26 mouse cellular contexts compared by ENCODE assay signal in genomic region chr10:37090411-37090810, GRCm38 (mm10). TPM values are rescaled to one million over a fixed set of nuclear protein-coding genes. Genes with fewer than 3 reads are reported as not detected.
A peak's percentile ranks its signal among the peaks of the same experiment; 100 is the strongest.
DNase-seq lines count a peak whose midpoint lies in the region; ATAC-seq and TF ChIP-seq lines count a peak whose summit lies in the region.
"Had no signal": no experiment of that assay in that cellular context is flagged by ENCODE, and none has a peak within 500 bp of the region (broad histone marks: within the 10 kb centered on the region; RNA-seq: fewer than 3 reads in every experiment).

No protein-coding gene starts in this region.

- no peaks in the 10 kb centered on the region for H3K4me1 ChIP-seq in lung, postnatal 0 days (ENCODE audit: insufficient read depth, low read depth, low read length)
- no peaks in the 10 kb centered on the region for H3K4me1 ChIP-seq in hindbrain, embryonic 10.5 days (replicated peaks)

- H3K4me3 ChIP-seq in lung, postnatal 0 days (ENCODE audit: low read depth, low read length), result no peak overlapping the region
- H3K4me3 ChIP-seq in hindbrain, embryonic 10.5 days, result no peak overlapping the region

- TF ChIP-seq EP300 in lung, postnatal 0 days (IDR thresholded peaks at IDR 0.05), result peak; percentile 59

- H3K4me2 ChIP-seq in lung, postnatal 0 days (replicated peaks; ENCODE audit: low read depth, low read length), result no peak overlapping the region

- DNase-seq in lung, postnatal 0 days (ENCODE audit: low spot score), result no peak
- DNase-seq in lung, postnatal 10 days, result no peak
- DNase-seq in ES-CJ7 (ENCODE audit: low read depth, low spot score) (peak; percentile 42), R1 (ENCODE audit: low read depth, low spot score) (peak; percentile 38), ZHBTc4 (ENCODE audit: low read depth, low spot score) (peak; percentile 17)
- DNase-seq in cerebellum, adult 11-12 months, result no peak
- no peak for DNase-seq in hindbrain, embryonic 10.5 days (ENCODE audit: low spot score)
- DNase-seq: adrenal gland, adult 2 months; adrenal gland, adult 8-10 months; adrenal gland, postnatal 10 days; adrenal gland, postnatal 14 days; adrenal gland, postnatal 25 days; adrenal gland, postnatal 36 days; B cell, adult 2 months; cerebellum, adult 11 months; cerebellum, adult 18-20 months; cerebellum, adult 2 months; cerebellum, adult 8-10 months; cerebellum, adult 9-10 months had no signal

- no peak for TF ChIP-seq CTCF in lung, postnatal 0 days (IDR thresholded peaks at IDR 0.05)

- no peaks in the 10 kb centered on the region for H3K9me3 ChIP-seq in lung, postnatal 0 days (ENCODE audit: low read length)
- no peaks in the 10 kb centered on the region for H3K9me3 ChIP-seq in hindbrain, embryonic 10.5 days
- H3K9me3 ChIP-seq: G1E had no signal

- 74% methylated on average over 3 of the region's 3 CpGs for WGBS in lung, postnatal 0 days
- 81% methylated on average over 3 of the region's 3 CpGs for WGBS in hindbrain, embryonic 10.5 days

- H3K27ac ChIP-seq in lung, postnatal 0 days (ENCODE audit: low read length), result no peak overlapping the region
- no peak overlapping the region for H3K27ac ChIP-seq in hindbrain, embryonic 10.5 days

- no peak overlapping the region for H3K9ac ChIP-seq in lung, postnatal 0 days (replicated peaks; ENCODE audit: low read depth)

- no peaks in the 10 kb centered on the region for H3K27me3 ChIP-seq in lung, postnatal 0 days (replicated peaks; ENCODE audit: insufficient read depth, low read length)
- no peaks in the 10 kb centered on the region for H3K27me3 ChIP-seq in hindbrain, embryonic 10.5 days (ENCODE audit: insufficient read depth, poor library complexity, severe bottlenecking)
- H3K27me3 ChIP-seq: CH12.LX, Patski had no signal

- no peaks in the 10 kb centered on the region for H3K36me3 ChIP-seq in lung, postnatal 0 days (ENCODE audit: insufficient read depth, low read length)
- H3K36me3 ChIP-seq in hindbrain, embryonic 10.5 days, result no peaks in the 10 kb centered on the region
- H3K36me3 ChIP-seq: G1E had no signal

- no peak for ATAC-seq in lung, postnatal 0 days
- ATAC-seq in megakaryocyte progenitor cell, adult 5-6 weeks (replicated peaks; ENCODE audit: poor library complexity), result no peak
- ATAC-seq: activated CD4-positive, CD25-positive, alpha-beta regulatory T cell, adult 4 months; CD4-positive, CD25-positive, alpha-beta regulatory T cell, adult 4 months; Patski had no signal

RNA-seq across cellular contexts. Expression of gene Marcks, which starts 48.3 kb away (rescaled TPM):
- 106 and 110 TPM in 2 replicates for polyA plus RNA-seq in lung, postnatal 0 days (2015; fragmentation: Nextera tagmentation; extraction: Ambion mirVana)
- total RNA-seq in megakaryocyte progenitor cell, adult 5-6 weeks (2015), result 6.9 and 7.6 TPM in 2 replicates
- total RNA-seq in megakaryocyte progenitor cell, adult 5-6 weeks (2017), result 6.7 and 9.1 TPM in 2 replicates
- 171 and 173 TPM in 2 replicates for polyA plus RNA-seq in hindbrain, embryonic 10.5 days (2016; fragmentation: Nextera tagmentation; extraction: Ambion mirVana)
- total RNA-seq: MEL had no signal
- polyA plus RNA-seq: G1E had no signal

Comparison
In these comparisons a context has a peak if more than half of its experiments do, and no peak if none do; other contexts are left out.
1. DNase-seq: peak in ES-CJ7 (single experiment), R1 (single experiment) and ZHBTc4 (single experiment); none in lung, postnatal 0 days (single experiment), lung, postnatal 10 days (single experiment), cerebellum, adult 11-12 months (single experiment) and hindbrain, embryonic 10.5 days (single experiment).